Mouse (Mus musculus): Measurements from ENCODE around the gene Gm9508. TPM values are rescaled to one million over a fixed set of nuclear protein-coding genes. Genes with fewer than 3 reads are reported as not detected.
"Not testable (repeated sequence)": the region's sequence is repeated elsewhere in the genome, so short reads cannot be mapped to it uniquely, and the experiment has no call there.

Gm9508 gene
- total and polyA plus RNA-seq, 2 experiments from 2014 or later = not detected

- Histone ChIP-seq H3K36me3 (ENCODE audit: insufficient read depth, low read length) (no peaks in the 10 kb centered on the region), H3K4me1 (ENCODE audit: insufficient read depth, low read length) (no peaks in the 10 kb centered on the region), H3K27me3 (ENCODE audit: insufficient read depth, low read length) (no peaks in the 10 kb centered on the region), H3K9ac (replicated peaks; ENCODE audit: low read length, poor library complexity, severe bottlenecking) (no peak overlapping the region), H3K4me3 (ENCODE audit: low read depth, low read length) (no peak overlapping the region), H3K4me2 (ENCODE audit: low read depth, low read length, poor library complexity, severe bottlenecking) (no peak overlapping the region), H3K27ac (ENCODE audit: low read depth, low read length) (no peak overlapping the region), H3K9me3 (ENCODE audit: low read length) (0 out of 2 replicates have a peak, but pooled peaks cover 3% of the 10 kb centered on the region)
- peak; percentile 25 for DNase-seq (ENCODE audit: low spot score)
- TF ChIP-seq CTCF (IDR thresholded peaks at IDR 0.05) = peak; percentile 58
- no peak for ATAC-seq (ENCODE audit: low FRiP score)
- 75% methylated on average over 3 of the region's 3 CpGs for WGBS
Observed at GRCm38 (mm10) chr10:77709831-77710230, 12.8 kb upstream of the Gm9508 start.

- Histone ChIP-seq H3K4me2 (ENCODE audit: low read depth, low read length, poor library complexity, severe bottlenecking) (no peak within 1 kb of the TSS), H3K9ac (replicated peaks; ENCODE audit: low read length, poor library complexity, severe bottlenecking) (no peak within 1 kb of the TSS), H3K4me1 (ENCODE audit: insufficient read depth, low read length) (no peaks in the 10 kb centered on the region), H3K27me3 (ENCODE audit: insufficient read depth, low read length) (no peaks in the 10 kb centered on the region), H3K4me3 (ENCODE audit: low read depth, low read length) (no peak within 1 kb of the TSS), H3K9me3 (ENCODE audit: low read length) (peaks cover 6% of the 10 kb centered on the region; the same call in 1 of the 2 replicates), H3K36me3 (ENCODE audit: insufficient read depth, low read length) (no peaks in the 10 kb centered on the region), H3K27ac (ENCODE audit: low read depth, low read length) (no peak within 1 kb of the TSS)
- no peak for TF ChIP-seq CTCF (IDR thresholded peaks at IDR 0.05)
- no peak for ATAC-seq (ENCODE audit: low FRiP score)
- no peak for DNase-seq (ENCODE audit: low spot score)
- 96% methylated on average over 1 of the region's 1 CpGs for WGBS
Observed at GRCm38 (mm10) chr10:77706326-77706725, 9.3 kb upstream of the Gm9508 start, which contains the start of gene Gm10272. Gene Gm10272, plus strand, starts transcription at chr10:77706626.

- H3K4me2 ChIP-seq (ENCODE audit: low read depth, low read length, poor library complexity, severe bottlenecking); H3K4me3 ChIP-seq (ENCODE audit: low read depth, low read length); H3K9ac ChIP-seq (replicated peaks; ENCODE audit: low read length, poor library complexity, severe bottlenecking); H3K4me1 ChIP-seq (ENCODE audit: insufficient read depth, low read length); H3K27ac ChIP-seq (ENCODE audit: low read depth, low read length); H3K9me3 ChIP-seq (ENCODE audit: low read length); DNase-seq (ENCODE audit: low spot score); ATAC-seq (ENCODE audit: low FRiP score); H3K36me3 ChIP-seq (ENCODE audit: insufficient read depth, low read length): not testable (repeated sequence)
- WGBS = 70% methylated on average over 3 of the region's 3 CpGs
- H3K27me3 ChIP-seq (ENCODE audit: insufficient read depth, low read length) = peaks cover 14% of the 10 kb centered on the region
Observed at GRCm38 (mm10) chr10:77690356-77690807, 6.7 kb downstream of the Gm9508 start, which contains the start of gene Gm19402. Gene Gm19402, minus strand, starts transcription at chr10:77690757.

- ATAC-seq (ENCODE audit: low FRiP score) (no peak), DNase-seq (ENCODE audit: low spot score) (no peak)
- Histone ChIP-seq H3K36me3 (ENCODE audit: insufficient read depth, low read length) (no peaks in the 10 kb centered on the region), H3K9me3 (ENCODE audit: low read length) (no peaks in the 10 kb centered on the region), H3K4me3 (ENCODE audit: low read depth, low read length) (no peak overlapping the region), H3K4me1 (ENCODE audit: insufficient read depth, low read length) (0 out of 2 replicates have a peak, but pooled peaks cover 3% of the 10 kb centered on the region), H3K27ac (ENCODE audit: low read depth, low read length) (no peak overlapping the region), H3K4me2 (ENCODE audit: low read depth, low read length, poor library complexity, severe bottlenecking) (no peak overlapping the region), H3K27me3 (ENCODE audit: insufficient read depth, low read length) (peaks cover 14% of the 10 kb centered on the region), H3K9ac (replicated peaks; ENCODE audit: low read length, poor library complexity, severe bottlenecking) (no peak overlapping the region)
- TF ChIP-seq CTCF (IDR thresholded peaks at IDR 0.05) = no peak
- 46% methylated on average over 10 of the region's 10 CpGs for WGBS
Observed at GRCm38 (mm10) chr10:77687021-77687420, 10.0 kb downstream of the Gm9508 start.

GRCm38 (mm10) chr10:77685895-77686664 lies 11.0 kb downstream of the Gm9508 start, which contains the start of gene Tspear:
Gene Tspear, plus strand, starts transcription at chr10:77686569.
- H3K4me1 ChIP-seq (ENCODE audit: insufficient read depth, low read length) = 0 out of 2 replicates have a peak, but pooled peaks cover 3% of the 10 kb centered on the region

GRCm38 (mm10) chr10:77684181-77684580 lies 12.9 kb downstream of the Gm9508 start:
- Histone ChIP-seq H3K4me3 (ENCODE audit: low read depth, low read length) (no peak overlapping the region), H3K9ac (replicated peaks; ENCODE audit: low read length, poor library complexity, severe bottlenecking) (no peak overlapping the region), H3K27ac (ENCODE audit: low read depth, low read length) (no peak overlapping the region), H3K4me2 (ENCODE audit: low read depth, low read length, poor library complexity, severe bottlenecking) (no peak overlapping the region), H3K27me3 (ENCODE audit: insufficient read depth, low read length) (peaks cover 14% of the 10 kb centered on the region), H3K4me1 (ENCODE audit: insufficient read depth, low read length) (0 out of 2 replicates have a peak, but pooled peaks cover 3% of the 10 kb centered on the region), H3K36me3 (ENCODE audit: insufficient read depth, low read length) (no peaks in the 10 kb centered on the region), H3K9me3 (ENCODE audit: low read length) (no peaks in the 10 kb centered on the region)
- 33% methylated on average over 8 of the region's 8 CpGs for WGBS
- no peak for DNase-seq (ENCODE audit: low spot score)
- no peak for ATAC-seq (ENCODE audit: low FRiP score)
- no peak for TF ChIP-seq CTCF (IDR thresholded peaks at IDR 0.05)

More at GRCm38 (mm10) chr10:77685895-77686664, 11.0 kb downstream of the Gm9508 start, which contains the start of gene Tspear:
- ATAC-seq (ENCODE audit: low FRiP score) (no peak), DNase-seq (ENCODE audit: low spot score) (no peak)
- H3K36me3 ChIP-seq (ENCODE audit: insufficient read depth, low read length) = no peaks in the 10 kb centered on the region
- no peak within 1 kb of the TSS for H3K27ac ChIP-seq (ENCODE audit: low read depth, low read length)
- no peak within 1 kb of the TSS for H3K9ac ChIP-seq (replicated peaks; ENCODE audit: low read length, poor library complexity, severe bottlenecking)
- H3K27me3 ChIP-seq (ENCODE audit: insufficient read depth, low read length) = peaks cover 14% of the 10 kb centered on the region
- H3K4me3 ChIP-seq (ENCODE audit: low read depth, low read length) = no peak within 1 kb of the TSS
- no peak within 1 kb of the TSS for H3K4me2 ChIP-seq (ENCODE audit: low read depth, low read length, poor library complexity, severe bottlenecking)
- 11% methylated on average over 22 of the region's 22 CpGs for WGBS
- TF ChIP-seq CTCF (IDR thresholded peaks at IDR 0.05) = no peak
- no peaks in the 10 kb centered on the region for H3K9me3 ChIP-seq (ENCODE audit: low read length)
